Mouse (Mus musculus) limb, embryonic 13.5 days (tissue): Measurements from ENCODE around the gene Lurap1. TPM values are rescaled to one million over a fixed set of nuclear protein-coding genes. Genes with fewer than 3 reads are reported as not detected.
A peak's percentile ranks its signal among the peaks of the same experiment; 100 is the strongest.

Experiments used
- ATAC-seq: fragments of 200-750 bp; cut with Nextera tagmentation; 2 replicates; pipeline ENCODE4 v1.8.0; 2017; ENCODE audit warnings: low read depth, moderate number of reproducible peaks, moderate TSS enrichment; ENCODE audit not compliant: low FRiP score
- H3K27ac ChIP-seq: fragments of 300-500 bp; sonication (generic); 2 replicates; pipeline ENCODE4 v1.5.1; 2015; ENCODE audit warnings: inconsistent platforms, mild to moderate bottlenecking, moderate library complexity
- H3K27me3 ChIP-seq: fragments of 300-500 bp; sonication (generic); 2 replicates; pipeline ENCODE4 v1.6.1; 2015; ENCODE audit warnings: mild to moderate bottlenecking, inconsistent platforms
- H3K36me3 ChIP-seq: fragments of 300-500 bp; sonication (generic); 2 replicates; pipeline ENCODE4 v1.6.1; 2015; ENCODE audit warnings: inconsistent platforms, mild to moderate bottlenecking, moderate library complexity
- H3K4me1 ChIP-seq: fragments of 300-500 bp; sonication (generic); 2 replicates; pipeline ENCODE4 v1.6.1; 2015; ENCODE audit warnings: inconsistent platforms
- H3K4me2 ChIP-seq: fragments of 300-500 bp; sonication (generic); replicated peaks from 2 replicates; pipeline ENCODE4 v1.6.1; 2015; ENCODE audit warnings: inconsistent platforms, mild to moderate bottlenecking, moderate library complexity
- H3K4me3 ChIP-seq: fragments of 300-500 bp; sonication (generic); 2 replicates; pipeline ENCODE4 v1.5.1; 2015; ENCODE audit warnings: moderate library complexity, mild to moderate bottlenecking, inconsistent platforms
- H3K9ac ChIP-seq: fragments of 300-500 bp; sonication (generic); 2 replicates; pipeline ENCODE4 v1.6.1; 2015; ENCODE audit warnings: mild to moderate bottlenecking, inconsistent platforms
- H3K9me3 ChIP-seq: fragments of 300-500 bp; sonication (generic); 2 replicates; pipeline ENCODE4 v1.6.1; 2016; ENCODE audit warnings: inconsistent platforms
- WGBS: fragments of 180-500 bp; shearing (Covaris S2); methylation state at CpG from one replicate; pipeline ENCODE4 v1.1.7; 2015; 5-methylcytosine and 5-hydroxymethylcytosine counted together
- polyA plus RNA-seq: library from polyadenylated mRNA; unstranded; fragments of >200 nt; fragmentation: Nextera tagmentation; extraction: Ambion mirVana; gene quantifications from 2 replicates; pipeline ENCODE4 v1.2.1, GENCODE M21; 2015

Gene Lurap1
- polyA plus RNA-seq, 1 experiment from 2014 or later: 2.6 TPM

- H3K4me2 ChIP-seq: no peak overlapping the region
- no peak for ATAC-seq
- H3K36me3 ChIP-seq: no peaks in the 10 kb centered on the region; the same call in 1 of the 2 replicates
- no peak overlapping the region for H3K4me3 ChIP-seq
- H3K27me3 ChIP-seq: no peaks in the 10 kb centered on the region
- H3K9me3 ChIP-seq: no peaks in the 10 kb centered on the region
- no peak overlapping the region for H3K27ac ChIP-seq
- WGBS: 44% methylated on average over 2 of the region's 2 CpGs
- H3K4me1 ChIP-seq: no peaks in the 10 kb centered on the region
- no peak overlapping the region for H3K9ac ChIP-seq
Observed at GRCm38 (mm10) chr4:116134990-116135389, 16.1 kb downstream of the Lurap1 start.

- H3K4me2 ChIP-seq: no peak overlapping the region
- H3K9me3 ChIP-seq: no peaks in the 10 kb centered on the region
- no peaks in the 10 kb centered on the region for H3K27me3 ChIP-seq
- no peaks in the 10 kb centered on the region for H3K4me1 ChIP-seq
- no peak overlapping the region for H3K27ac ChIP-seq
- no peaks in the 10 kb centered on the region; the same call in 1 of the 2 replicates for H3K36me3 ChIP-seq
- H3K9ac ChIP-seq: no peak overlapping the region
- no peak overlapping the region for H3K4me3 ChIP-seq
- ATAC-seq: no peak
- 76% methylated on average over 4 of the region's 4 CpGs for WGBS
Observed at GRCm38 (mm10) chr4:116133126-116133525, 18.0 kb downstream of the Lurap1 start.

- Histone ChIP-seq H3K4me3 (no peak overlapping the region), H3K27me3 (no peaks in the 10 kb centered on the region), H3K4me1 (peaks cover 13% of the 10 kb centered on the region), H3K9me3 (no peaks in the 10 kb centered on the region), H3K9ac (no peak overlapping the region), H3K4me2 (no peak overlapping the region), H3K36me3 (no peaks in the 10 kb centered on the region), H3K27ac (no peak overlapping the region)
- no peak for ATAC-seq
- WGBS: 81% methylated on average over 6 of the region's 6 CpGs
Observed at GRCm38 (mm10) chr4:116127956-116128355, 23.2 kb downstream of the Lurap1 start.

GRCm38 (mm10) chr4:116125803-116126386 is 25.2 kb downstream of the Lurap1 start:
- H3K9me3 ChIP-seq: no peaks in the 10 kb centered on the region
- no peak overlapping the region for H3K27ac ChIP-seq
- no peaks in the 10 kb centered on the region for H3K36me3 ChIP-seq
- H3K4me3 ChIP-seq: no peak overlapping the region
- WGBS: 92% methylated on average over 4 of the region's 4 CpGs
- peaks cover 20% of the 10 kb centered on the region for H3K4me1 ChIP-seq
- H3K4me2 ChIP-seq: no peak overlapping the region
- ATAC-seq: no peak
- H3K27me3 ChIP-seq: no peaks in the 10 kb centered on the region
- no peak overlapping the region for H3K9ac ChIP-seq

GRCm38 (mm10) chr4:116123602-116124519 is 27.3 kb downstream of the Lurap1 start, which contains the start of the genes Rad54l and Pomgnt1:
Rad54l (minus strand) TSS chr4:116123690.
Pomgnt1 (plus strand) TSS chr4:116123840.
- H3K27ac ChIP-seq: peak within 1 kb of the TSS; percentile 34; the same call in 1 of the 2 replicates
- WGBS: 2% methylated on average over 24 of the region's 24 CpGs
- ATAC-seq: peak; percentile 98
- peak within 1 kb of the TSS; percentile 62 for H3K4me3 ChIP-seq
- peaks cover under 1% of the 10 kb centered on the region for H3K36me3 ChIP-seq
- no peaks in the 10 kb centered on the region for H3K9me3 ChIP-seq
- H3K9ac ChIP-seq: peak within 1 kb of the TSS; percentile 73
- H3K4me1 ChIP-seq: peaks cover 20% of the 10 kb centered on the region
- peak within 1 kb of the TSS; percentile 70 for H3K4me2 ChIP-seq
- no peaks in the 10 kb centered on the region for H3K27me3 ChIP-seq

GRCm38 (mm10) chr4:116122762-116123161 is 28.4 kb downstream of the Lurap1 start:
- Histone ChIP-seq H3K9ac (peak overlapping the region; percentile 73), H3K27me3 (no peaks in the 10 kb centered on the region), H3K27ac (no peak overlapping the region), H3K9me3 (no peaks in the 10 kb centered on the region), H3K4me1 (peaks cover 20% of the 10 kb centered on the region), H3K36me3 (peaks cover 5% of the 10 kb centered on the region), H3K4me2 (peak overlapping the region; percentile 70), H3K4me3 (peak overlapping the region; percentile 62)
- ATAC-seq: no peak
- 0% methylated on average over 1 of the region's 1 CpGs for WGBS

GRCm38 (mm10) chr4:116111486-116111885 is 39.7 kb downstream of the Lurap1 start:
- Histone ChIP-seq H3K4me1 (no peaks in the 10 kb centered on the region), H3K9ac (no peak overlapping the region), H3K27ac (no peak overlapping the region), H3K9me3 (no peaks in the 10 kb centered on the region), H3K36me3 (peaks cover 52% of the 10 kb centered on the region), H3K4me2 (no peak overlapping the region), H3K27me3 (no peaks in the 10 kb centered on the region), H3K4me3 (no peak overlapping the region)
- 75% methylated on average over 2 of the region's 2 CpGs for WGBS
- ATAC-seq: no peak

- no peak overlapping the region for H3K27ac ChIP-seq
- H3K27me3 ChIP-seq: no peaks in the 10 kb centered on the region
- no peak overlapping the region for H3K9ac ChIP-seq
- 95% methylated on average over 6 of the region's 6 CpGs for WGBS
- no peaks in the 10 kb centered on the region for H3K4me1 ChIP-seq
- H3K36me3 ChIP-seq: peaks cover 48% of the 10 kb centered on the region
- H3K4me3 ChIP-seq: no peak overlapping the region
- H3K9me3 ChIP-seq: no peaks in the 10 kb centered on the region
- ATAC-seq: no peak
- no peak overlapping the region for H3K4me2 ChIP-seq
Observed at GRCm38 (mm10) chr4:116110695-116111094, 40.4 kb downstream of the Lurap1 start.

- Histone ChIP-seq H3K4me1 (no peaks in the 10 kb centered on the region), H3K36me3 (peaks cover 74% of the 10 kb centered on the region), H3K9me3 (no peaks in the 10 kb centered on the region), H3K27me3 (no peaks in the 10 kb centered on the region), H3K4me2 (no peak overlapping the region), H3K4me3 (no peak overlapping the region), H3K9ac (no peak overlapping the region), H3K27ac (no peak overlapping the region)
- ATAC-seq: no peak
- 94% methylated on average over 5 of the region's 5 CpGs for WGBS
Observed at GRCm38 (mm10) chr4:116105278-116105677, 45.9 kb downstream of the Lurap1 start.

- peaks cover 94% of the 10 kb centered on the region for H3K36me3 ChIP-seq
- ATAC-seq: no peak
Observed at GRCm38 (mm10) chr4:116100959-116101358, 50.2 kb downstream of the Lurap1 start.

GRCm38 (mm10) chr4:116097211-116097610 is 53.9 kb downstream of the Lurap1 start:
- no peak overlapping the region for H3K9ac ChIP-seq
- no peaks in the 10 kb centered on the region for H3K4me1 ChIP-seq
- peaks cover 98% of the 10 kb centered on the region for H3K36me3 ChIP-seq
- H3K27ac ChIP-seq: no peak overlapping the region
- no peak overlapping the region for H3K4me2 ChIP-seq
- H3K9me3 ChIP-seq: no peaks in the 10 kb centered on the region
- no peak for ATAC-seq
- 78% methylated on average over 8 of the region's 8 CpGs for WGBS
- H3K27me3 ChIP-seq: no peaks in the 10 kb centered on the region
- no peak overlapping the region for H3K4me3 ChIP-seq

More at GRCm38 (mm10) chr4:116100959-116101358, 50.2 kb downstream of the Lurap1 start:
- no peaks in the 10 kb centered on the region for H3K9me3 ChIP-seq
- no peak overlapping the region for H3K4me2 ChIP-seq
- WGBS: 91% methylated on average over 7 of the region's 7 CpGs
- H3K9ac ChIP-seq: no peak overlapping the region
- no peak overlapping the region for H3K4me3 ChIP-seq
- no peaks in the 10 kb centered on the region for H3K4me1 ChIP-seq
- H3K27me3 ChIP-seq: no peaks in the 10 kb centered on the region
- no peak overlapping the region for H3K27ac ChIP-seq

- Histone ChIP-seq H3K4me1 (no peaks in the 10 kb centered on the region), H3K4me3 (no peak overlapping the region), H3K27me3 (no peaks in the 10 kb centered on the region), H3K27ac (no peak overlapping the region), H3K4me2 (no peak overlapping the region), H3K9me3 (no peaks in the 10 kb centered on the region), H3K9ac (no peak overlapping the region), H3K36me3 (peaks cover 99% of the 10 kb centered on the region)
- 89% methylated on average over 10 of the region's 10 CpGs for WGBS
- ATAC-seq: no peak
Observed at GRCm38 (mm10) chr4:116096291-116096690, 54.8 kb downstream of the Lurap1 start.
